Mouse (Mus musculus): ENCODE data around the gene Pskh1.

Pskh1 gene

DNA sequence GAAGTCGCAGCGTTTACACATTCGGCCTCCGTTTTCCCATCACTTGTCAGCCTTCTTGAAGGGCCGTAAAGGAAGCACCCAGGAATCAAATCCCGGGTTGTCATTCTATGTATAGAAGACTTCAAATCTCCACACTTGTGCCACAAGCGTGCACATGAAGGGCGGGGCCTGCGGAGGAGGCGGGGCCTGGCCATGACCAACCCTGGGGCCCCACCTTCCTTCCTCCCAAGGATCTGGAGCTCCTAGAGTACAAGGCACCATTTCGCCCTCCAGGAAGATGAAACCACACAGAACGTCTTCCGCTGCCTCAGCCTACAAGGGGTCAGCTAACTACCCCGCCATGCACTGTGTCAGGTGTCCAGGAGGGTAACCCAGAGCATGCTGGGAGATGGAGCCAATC is 60.9 kb downstream of the Pskh1 start:
- no peak for DNase-seq

DNA sequence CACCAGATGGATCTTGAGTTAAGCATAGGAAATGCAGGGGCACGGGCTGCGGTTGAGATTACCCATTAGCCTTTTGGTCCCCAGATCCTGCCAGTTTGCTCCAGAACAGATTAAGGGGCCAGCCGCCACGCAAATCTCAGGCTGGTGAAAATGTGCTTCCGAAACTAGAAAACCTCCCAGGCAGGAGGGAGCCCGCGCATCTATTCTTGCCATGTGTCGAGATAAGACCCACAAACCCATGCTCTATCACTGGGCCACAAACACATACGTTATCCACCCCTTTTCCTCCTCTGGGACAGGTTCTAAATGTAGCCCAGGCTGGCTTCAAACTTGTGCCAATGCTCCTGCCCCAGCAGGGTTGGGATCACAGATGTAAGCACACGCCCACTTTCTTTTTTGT is 61.3 kb downstream of the Pskh1 start:
- no peak for DNase-seq

DNA sequence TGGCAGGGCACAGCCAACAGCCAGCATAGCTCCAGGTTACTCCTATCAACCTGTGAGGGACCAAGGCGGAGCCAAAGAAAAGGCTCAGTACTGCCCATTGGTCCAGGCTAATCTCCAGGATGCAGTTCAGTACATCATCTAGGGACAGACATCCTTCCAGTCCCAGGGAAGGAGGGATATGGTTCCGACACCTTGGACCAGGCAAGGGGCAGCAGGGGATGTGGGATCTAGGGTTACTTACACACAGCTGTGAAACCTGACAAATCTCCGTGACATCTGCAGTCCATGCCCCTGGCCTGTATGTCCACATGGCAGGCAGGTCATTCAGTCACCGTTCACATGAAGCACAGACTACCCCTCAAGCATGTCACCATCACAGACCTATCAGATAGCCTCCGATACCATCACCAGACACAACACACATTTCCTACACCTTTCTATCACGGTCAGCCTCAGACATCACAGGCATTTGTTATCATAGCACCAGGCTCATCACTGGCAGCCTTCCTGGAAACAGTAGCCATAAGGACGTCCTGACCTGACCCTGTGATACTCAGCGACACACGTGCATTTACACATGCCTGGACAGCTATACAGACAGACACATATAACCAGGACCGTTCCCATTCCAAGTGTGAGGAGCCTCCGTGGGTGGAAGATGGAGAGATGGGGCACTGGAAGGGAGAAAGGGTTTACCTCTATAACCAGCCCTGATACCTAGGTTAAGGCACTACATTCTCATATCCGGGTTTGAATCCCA is 64.4 kb downstream of the Pskh1 start:
- no peak for DNase-seq

DNA sequence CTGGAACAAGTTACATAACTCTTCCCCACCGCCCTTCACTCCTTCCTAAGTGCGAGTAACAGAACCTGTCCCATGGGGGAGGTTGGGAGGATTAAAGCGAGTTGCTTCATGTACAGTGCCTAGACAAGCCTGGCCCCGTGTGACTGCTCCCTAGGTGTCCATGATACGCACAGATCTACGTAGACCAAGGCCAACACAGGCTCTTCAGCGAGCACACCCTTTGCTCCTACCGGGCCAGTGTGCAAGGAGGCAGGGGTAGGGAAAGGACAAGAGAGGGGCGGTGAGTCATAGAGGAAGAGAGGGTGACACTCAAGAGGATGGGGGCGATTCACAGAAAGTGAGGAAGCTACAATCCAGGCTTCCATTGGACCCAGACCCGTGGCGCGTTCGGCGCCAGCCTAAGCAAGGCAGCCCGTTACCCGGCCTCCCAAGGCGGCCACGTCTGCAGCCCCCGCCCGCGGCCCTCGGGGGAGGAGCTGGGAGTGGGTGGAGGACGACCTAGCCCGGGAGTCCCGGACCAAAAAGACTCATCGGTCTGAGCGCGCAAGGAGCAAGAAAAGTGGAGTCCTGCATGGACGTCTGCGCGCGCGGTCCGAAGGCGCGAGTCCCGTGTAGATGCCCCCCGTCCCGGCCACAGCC is 65.1 kb downstream of the Pskh1 start:
- DNase-seq: peak; percentile 49 to 50

DNA sequence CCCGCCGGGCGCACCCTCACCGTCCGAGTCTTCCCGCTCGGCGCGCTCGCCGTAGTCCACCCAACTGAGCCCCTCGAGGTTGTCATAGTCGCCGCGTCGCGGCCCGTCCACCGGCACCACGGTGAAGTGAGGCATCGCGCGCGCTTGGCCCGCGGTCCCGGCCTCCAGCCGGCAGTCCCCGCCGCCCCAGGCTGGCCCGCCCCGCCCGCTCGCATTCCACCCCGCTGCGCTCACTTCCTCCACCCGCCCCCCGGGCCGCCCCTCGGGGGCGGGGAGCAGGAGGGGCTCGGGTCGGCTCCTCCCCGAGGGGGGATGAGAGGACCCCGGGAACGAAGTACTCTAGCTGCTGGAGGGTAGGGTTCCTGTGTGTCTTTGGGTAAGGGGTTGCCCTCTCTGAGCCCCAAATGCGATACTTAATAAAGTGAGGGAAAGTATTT is 65.7 kb downstream of the Pskh1 start, which contains the start of gene Slc12a4:
Gene Slc12a4 (minus strand): TSS at position 193 of the 437 bp plus-strand sequence.
- DNase-seq: peak; percentile 78 to 79

DNA sequence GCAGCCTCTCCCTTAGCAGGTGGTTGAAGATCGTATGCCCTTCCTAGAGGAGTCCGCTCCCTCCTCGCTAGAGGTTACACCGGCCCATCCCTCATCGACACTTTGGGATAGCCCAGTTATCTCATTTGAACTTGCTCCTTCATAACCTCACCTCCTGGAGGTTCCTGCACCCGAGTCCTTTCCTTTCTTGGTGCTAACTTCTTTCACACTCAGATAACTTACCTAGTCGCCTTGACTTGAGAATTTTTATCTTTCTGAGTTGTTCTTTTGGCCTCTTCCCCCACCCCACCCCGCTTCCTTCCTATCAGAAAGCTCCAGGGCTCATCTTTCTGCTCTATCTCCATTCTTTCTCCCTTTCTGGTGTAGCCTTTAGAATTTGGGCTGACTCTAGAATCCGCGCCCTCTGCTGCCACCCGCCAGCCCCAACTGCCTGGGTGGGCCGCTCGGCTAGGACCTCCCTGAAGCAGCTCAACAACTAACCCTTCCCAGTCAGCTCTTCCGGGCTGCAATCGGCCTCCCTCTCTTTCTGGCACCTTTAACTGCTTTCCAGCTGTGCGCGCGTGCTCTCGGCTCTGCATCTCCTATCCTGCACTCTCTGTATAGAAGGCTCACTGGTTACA is 66.6 kb downstream of the Pskh1 start:
- DNase-seq: peak; percentile 24 to 37

DNA sequence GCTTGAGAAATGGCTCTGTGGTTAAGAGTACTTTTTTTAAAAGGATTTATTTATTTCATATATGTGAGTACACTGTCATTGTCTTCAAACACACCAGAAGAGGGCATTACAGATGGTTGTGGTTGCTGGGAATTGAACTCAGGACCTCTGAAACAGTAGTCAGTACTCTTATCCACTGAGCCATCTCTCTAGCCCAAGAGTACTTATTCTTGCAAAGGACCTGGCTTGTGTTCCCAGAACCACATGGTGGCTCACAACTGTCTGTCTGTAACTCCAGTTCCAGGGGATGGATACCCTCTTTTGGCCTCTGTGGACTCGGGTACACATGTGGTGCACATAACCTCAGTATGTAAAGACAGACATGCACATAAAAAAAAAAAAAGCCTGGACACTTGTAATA is 69.1 kb downstream of the Pskh1 start:
- DNase-seq: no peak

DNA sequence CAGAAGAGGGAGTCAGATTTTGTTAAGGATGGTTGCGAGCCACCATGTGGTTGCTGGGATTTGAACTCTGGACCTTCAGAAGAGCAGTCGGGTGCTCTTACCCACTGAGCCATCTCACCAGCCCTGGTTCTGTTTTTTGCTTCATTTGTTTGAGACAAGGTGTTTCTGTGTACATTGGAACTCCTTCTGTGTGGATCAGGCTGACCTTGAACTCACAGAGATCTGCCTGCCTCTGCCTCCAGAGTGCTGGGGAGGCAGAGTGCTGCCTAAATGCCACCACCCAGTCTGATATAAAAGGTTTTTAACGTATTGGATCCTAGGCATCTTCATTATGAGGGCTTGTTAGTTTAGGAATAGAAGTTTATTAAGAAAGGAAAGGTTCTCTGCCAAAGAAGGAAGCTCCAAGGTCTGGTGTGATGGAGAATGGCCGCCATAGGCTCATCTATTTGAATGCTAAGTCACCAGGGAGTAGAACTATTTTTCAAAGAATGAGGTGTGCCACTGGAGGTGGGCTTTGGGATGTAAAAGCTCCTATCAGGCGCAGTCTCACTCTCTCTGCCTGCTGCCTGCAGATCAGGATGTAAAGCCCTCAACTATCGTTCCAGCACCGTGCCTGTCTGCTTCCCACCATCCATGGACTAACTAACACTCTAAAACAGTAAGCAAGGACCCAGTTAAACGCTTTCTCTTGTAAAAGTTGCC is 70.9 kb downstream of the Pskh1 start:
- DNase-seq: no peak

DNA sequence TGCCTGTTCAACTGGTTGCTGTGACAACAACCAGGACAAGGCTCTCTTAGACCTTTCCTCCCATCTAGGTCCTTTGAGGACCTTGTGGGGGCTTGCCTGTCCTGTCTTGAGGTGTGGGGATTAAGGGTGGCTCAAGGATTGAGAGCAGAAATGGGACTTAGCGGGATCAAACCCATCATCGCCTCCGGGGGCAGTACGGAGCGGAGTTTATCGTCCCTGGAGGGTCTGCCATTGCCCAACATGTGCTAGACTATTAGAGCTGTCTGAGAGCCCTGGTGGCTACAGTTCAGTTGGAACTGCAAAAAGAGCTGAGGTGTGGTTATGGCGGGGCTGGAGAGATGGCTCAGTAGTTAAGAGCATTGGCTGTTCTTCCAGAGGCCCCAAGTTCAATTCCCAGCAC is 75.1 kb downstream of the Pskh1 start:
- no peak for DNase-seq

DNA sequence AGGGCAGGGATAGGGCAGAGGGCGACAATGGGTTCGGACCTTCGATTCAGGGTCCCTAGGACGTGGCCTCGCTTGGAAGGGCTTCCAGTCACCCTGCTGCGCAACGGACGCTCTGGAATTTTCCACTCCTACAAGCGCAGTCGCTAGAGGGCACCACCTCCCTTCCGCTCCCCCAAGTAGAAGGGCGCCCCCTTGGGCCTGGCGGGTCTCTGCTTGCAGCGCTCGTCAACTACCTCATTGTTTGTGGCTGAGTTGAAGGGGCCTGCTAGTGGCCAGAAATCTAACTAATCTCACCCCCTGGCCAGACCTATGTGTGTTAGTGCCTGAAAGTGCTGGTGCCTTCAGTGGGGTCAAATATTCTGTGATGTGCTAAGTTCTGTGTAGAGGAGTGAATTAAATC is 79.1 kb downstream of the Pskh1 start, which contains the start of gene Dpep3:
Gene Dpep3 (minus strand): TSS at position 105 of the 400 bp plus-strand sequence.
- DNase-seq: no peak

DNA sequence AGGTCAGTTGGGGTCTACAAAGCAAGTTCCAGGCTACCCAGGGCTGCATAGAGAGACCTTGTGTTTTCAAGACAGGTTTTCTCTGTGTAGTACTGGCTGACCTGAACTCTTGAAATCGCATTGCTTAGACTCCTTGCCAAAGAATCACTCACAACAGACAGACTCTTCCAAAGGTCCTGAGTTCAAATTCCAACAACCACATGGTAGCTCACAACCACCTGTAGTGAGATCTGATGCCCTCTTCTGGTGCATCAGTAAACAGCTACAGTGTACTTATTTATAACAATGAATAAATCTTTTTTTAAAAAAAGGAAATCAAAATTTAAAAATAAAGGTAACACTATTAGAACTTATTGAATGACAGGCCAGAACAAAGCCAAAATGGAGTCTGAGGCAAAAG is 80.9 kb downstream of the Pskh1 start:
- DNase-seq: no peak

All from thymus, adult 18-20 months (tissue).